Mouse (Mus musculus): ENCODE measurements around the gene Tmem117.

DNA sequence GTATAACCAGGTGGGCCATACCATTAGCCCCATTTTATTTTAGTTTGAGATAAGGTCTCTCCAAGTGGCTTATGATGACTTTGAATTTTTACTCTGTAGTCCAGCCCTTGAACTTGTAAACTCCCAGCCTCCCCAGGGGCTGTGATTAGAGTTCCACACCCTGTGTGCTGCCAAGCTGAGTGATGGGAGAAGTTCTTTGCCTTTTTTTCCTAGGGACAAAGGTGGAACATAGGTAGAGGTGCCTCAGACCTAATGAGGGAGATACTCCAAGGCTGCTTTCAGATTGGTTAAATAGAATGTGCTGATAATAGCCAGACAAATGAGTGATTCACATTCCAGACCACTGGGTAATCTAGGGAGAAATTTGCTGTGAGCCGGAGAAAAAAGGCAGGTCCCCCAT is 313.4 kb downstream of the Tmem117 start:
- no peak for TF ChIP-seq UBTF (IDR thresholded peaks at IDR 0.05; ENCODE audit: borderline replicate concordance, insufficient read depth, low read depth, low read length)
- no peak for TF ChIP-seq ZC3H11A (IDR thresholded peaks at IDR 0.05; ENCODE audit: low read depth, low read length)
- TF ChIP-seq POLR2A (IDR thresholded peaks at IDR 0.05; ENCODE audit: control insufficient read depth in 1 of 2, insufficient read depth in 1 of 2, low read depth in 1 of 2, low read length in 2 of 2, poor library complexity in 1 of 2) = no peak
- TF ChIP-seq CTCF (IDR thresholded peaks at IDR 0.05 in 2 of 3, conservative IDR thresholded peaks at IDR 0.05 in 1 of 3; ENCODE audit: control insufficient read depth in 1 of 3, insufficient read depth in 1 of 3, low read depth in 2 of 3, low read length in 3 of 3, poor library complexity in 1 of 3, severe bottlenecking in 1 of 3) = no peak
- no peak for TF ChIP-seq GATA1 (IDR thresholded peaks at IDR 0.05; ENCODE audit: low read depth, low read length)
- TF ChIP-seq EP300 (IDR thresholded peaks at IDR 0.05; ENCODE audit: low read depth in 1 of 2, low read length in 2 of 2) = no peak
